Mouse (Mus musculus): ENCODE data around the gene Fam124a. TPM values are rescaled to one million over a fixed set of nuclear protein-coding genes. Genes with fewer than 3 reads are reported as not detected.

Fam124a gene
- polyA plus RNA-seq, 1 experiment from 2014 or later, result 3.8 TPM

GRCm38 (mm10) chr14:62584637-62585036 is 29.1 kb downstream of the Fam124a start:
- no peak overlapping the region for H3K4me3 ChIP-seq (ENCODE audit: low read depth, low read length)
- H3K9me3 ChIP-seq (ENCODE audit: control insufficient read depth, low read length), result no peaks in the 10 kb centered on the region
- no peak overlapping the region for H3K9ac ChIP-seq (ENCODE audit: low read depth, low read length)
- no peaks in the 10 kb centered on the region for H3K27me3 ChIP-seq (replicated peaks; ENCODE audit: control insufficient read depth, insufficient read depth, low read length)
- peaks cover 9% of the 10 kb centered on the region; the same call in 1 of the 2 replicates for H3K4me1 ChIP-seq (ENCODE audit: control insufficient read depth, insufficient read depth, low read length)
- no peak overlapping the region for H3K27ac ChIP-seq (replicated peaks; ENCODE audit: low read depth, low read length)
- ATAC-seq (ENCODE audit: low read depth), result no peak
- no peaks in the 10 kb centered on the region for H3K36me3 ChIP-seq (ENCODE audit: control insufficient read depth, insufficient read depth, low read length)
- no peak for DNase-seq (ENCODE audit: low spot score)
- H3K4me2 ChIP-seq (ENCODE audit: low read depth, low read length), result no peak overlapping the region

DNA sequence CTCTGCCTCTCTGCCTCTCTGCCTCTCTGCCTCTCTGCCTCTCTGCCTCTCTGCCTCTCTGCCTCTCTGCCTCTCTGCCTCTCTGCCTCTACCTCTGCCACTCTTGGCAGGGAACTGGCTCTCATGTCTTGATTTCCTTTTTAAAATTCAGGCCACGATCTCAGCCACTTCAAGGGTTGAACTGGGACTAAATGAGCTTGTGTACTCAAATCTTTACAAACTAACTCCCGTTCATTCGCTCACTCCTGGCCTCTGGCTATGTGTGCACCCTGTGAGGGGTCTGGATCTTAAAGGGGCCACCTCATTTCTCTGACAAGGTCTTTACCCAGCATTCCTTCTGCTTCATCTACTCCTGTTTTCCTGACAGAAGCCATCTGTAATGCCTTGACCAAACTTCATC is 29.8 kb downstream of the Fam124a start:
- H3K27ac ChIP-seq (replicated peaks; ENCODE audit: low read depth, low read length), result no peak overlapping the region
- H3K4me3 ChIP-seq (ENCODE audit: low read depth, low read length), result no peak overlapping the region
- no peaks in the 10 kb centered on the region for H3K36me3 ChIP-seq (ENCODE audit: control insufficient read depth, insufficient read depth, low read length)
- H3K9me3 ChIP-seq (ENCODE audit: control insufficient read depth, low read length), result no peaks in the 10 kb centered on the region
- H3K4me1 ChIP-seq (ENCODE audit: control insufficient read depth, insufficient read depth, low read length), result peaks cover 9% of the 10 kb centered on the region; the same call in 1 of the 2 replicates
- no peak for DNase-seq (ENCODE audit: low spot score)
- WGBS, result 30% methylated on average over 3 of the region's 3 CpGs
- H3K27me3 ChIP-seq (replicated peaks; ENCODE audit: control insufficient read depth, insufficient read depth, low read length), result no peaks in the 10 kb centered on the region
- ATAC-seq (ENCODE audit: low read depth), result no peak
- H3K4me2 ChIP-seq (ENCODE audit: low read depth, low read length), result no peak overlapping the region
- H3K9ac ChIP-seq (ENCODE audit: low read depth, low read length), result no peak overlapping the region

DNA sequence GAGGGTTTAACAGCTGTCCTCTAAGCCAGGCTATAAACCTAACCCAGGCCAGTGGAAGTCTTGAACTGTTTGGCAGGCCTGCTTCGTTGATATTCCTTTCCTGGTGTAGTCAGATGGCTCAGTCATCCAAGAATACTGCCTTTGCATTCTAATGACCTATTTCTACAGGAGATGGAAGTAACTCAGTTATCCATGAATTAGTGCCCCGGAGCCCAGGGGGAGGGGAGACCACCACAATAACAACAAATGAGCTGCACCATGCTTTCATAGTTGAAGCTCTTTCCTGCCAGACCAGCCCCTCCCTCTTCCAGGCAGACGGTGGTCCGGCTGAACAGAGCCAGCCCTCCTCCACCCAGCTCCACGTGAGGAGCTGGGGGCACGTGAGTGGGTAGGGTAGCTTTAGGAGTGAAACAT is 44.6 kb downstream of the Fam124a start:
- H3K9ac ChIP-seq (ENCODE audit: low read depth, low read length), result no peak overlapping the region
- H3K9me3 ChIP-seq (ENCODE audit: control insufficient read depth, low read length), result no peaks in the 10 kb centered on the region
- no peak overlapping the region for H3K4me3 ChIP-seq (ENCODE audit: low read depth, low read length)
- no peak overlapping the region for H3K4me2 ChIP-seq (ENCODE audit: low read depth, low read length)
- H3K27me3 ChIP-seq (replicated peaks; ENCODE audit: control insufficient read depth, insufficient read depth, low read length), result no peaks in the 10 kb centered on the region
- ATAC-seq (ENCODE audit: low read depth), result no peak
- no peak overlapping the region for H3K27ac ChIP-seq (replicated peaks; ENCODE audit: low read depth, low read length)
- 66% methylated on average over 6 of the region's 6 CpGs for WGBS
- no peaks in the 10 kb centered on the region for H3K36me3 ChIP-seq (ENCODE audit: control insufficient read depth, insufficient read depth, low read length)
- H3K4me1 ChIP-seq (ENCODE audit: control insufficient read depth, insufficient read depth, low read length), result no peaks in the 10 kb centered on the region
- no peak for DNase-seq (ENCODE audit: low spot score)

DNA sequence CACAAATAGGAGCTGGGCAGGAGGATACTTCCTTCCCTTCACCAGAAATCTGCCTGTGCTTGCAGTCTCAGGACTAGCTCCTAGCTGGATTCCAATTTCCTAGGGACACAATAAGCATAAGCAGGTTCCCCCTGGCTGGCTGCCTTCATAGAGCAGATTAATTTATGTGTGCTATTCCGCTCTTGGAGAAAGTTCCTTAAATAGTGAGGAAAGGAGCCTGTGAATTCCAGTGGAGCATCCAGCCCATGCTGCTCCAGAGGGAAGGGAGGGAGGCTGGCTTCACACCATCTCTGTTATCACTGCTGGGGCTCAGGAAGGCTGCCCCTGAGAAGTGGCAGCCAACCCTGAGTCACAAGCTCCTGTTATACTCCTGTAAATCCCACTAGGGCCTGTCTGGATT is 46.7 kb downstream of the Fam124a start:
- Histone ChIP-seq H3K4me3 (ENCODE audit: low read depth, low read length) (no peak overlapping the region), H3K9ac (ENCODE audit: low read depth, low read length) (no peak overlapping the region), H3K27me3 (replicated peaks; ENCODE audit: control insufficient read depth, insufficient read depth, low read length) (no peaks in the 10 kb centered on the region), H3K27ac (replicated peaks; ENCODE audit: low read depth, low read length) (no peak overlapping the region), H3K4me2 (ENCODE audit: low read depth, low read length) (no peak overlapping the region), H3K9me3 (ENCODE audit: control insufficient read depth, low read length) (no peaks in the 10 kb centered on the region), H3K4me1 (ENCODE audit: control insufficient read depth, insufficient read depth, low read length) (no peaks in the 10 kb centered on the region), H3K36me3 (ENCODE audit: control insufficient read depth, insufficient read depth, low read length) (no peaks in the 10 kb centered on the region)
- DNase-seq (ENCODE audit: low spot score) (peak; percentile 24), ATAC-seq (ENCODE audit: low read depth) (no peak)
- 55% methylated on average over 1 of the region's 1 CpGs for WGBS

DNA sequence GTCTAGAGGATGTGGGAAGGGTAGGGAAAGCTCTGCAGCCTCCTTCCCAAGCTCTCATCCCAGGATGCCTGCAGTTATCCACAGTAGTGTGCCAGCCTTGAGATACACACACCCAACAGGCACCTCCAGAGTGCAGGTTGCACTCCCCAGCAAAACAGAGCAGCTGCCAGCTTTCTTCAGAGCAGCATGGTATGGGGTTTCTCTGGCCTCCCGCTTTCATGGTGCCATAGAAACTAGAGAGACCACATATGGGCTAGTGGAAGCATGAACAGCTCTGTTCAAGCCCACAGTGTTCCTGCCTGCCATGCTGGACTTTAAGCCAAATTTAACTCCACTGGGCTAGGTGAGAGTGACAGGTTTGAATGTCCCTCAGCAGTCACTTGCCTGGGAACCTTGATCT is 47.3 kb downstream of the Fam124a start:
- ATAC-seq (ENCODE audit: low read depth) (no peak), DNase-seq (ENCODE audit: low spot score) (no peak)
- H3K27ac ChIP-seq (replicated peaks; ENCODE audit: low read depth, low read length), result no peak overlapping the region
- H3K4me1 ChIP-seq (ENCODE audit: control insufficient read depth, insufficient read depth, low read length), result no peaks in the 10 kb centered on the region
- H3K9ac ChIP-seq (ENCODE audit: low read depth, low read length), result no peak overlapping the region
- H3K36me3 ChIP-seq (ENCODE audit: control insufficient read depth, insufficient read depth, low read length), result no peaks in the 10 kb centered on the region
- no peaks in the 10 kb centered on the region for H3K27me3 ChIP-seq (replicated peaks; ENCODE audit: control insufficient read depth, insufficient read depth, low read length)
- no peaks in the 10 kb centered on the region for H3K9me3 ChIP-seq (ENCODE audit: control insufficient read depth, low read length)
- no peak overlapping the region for H3K4me2 ChIP-seq (ENCODE audit: low read depth, low read length)
- H3K4me3 ChIP-seq (ENCODE audit: low read depth, low read length), result no peak overlapping the region
- WGBS, result 91% methylated on average over 1 of the region's 1 CpGs

- Histone ChIP-seq H3K4me2 (ENCODE audit: low read depth, low read length) (no peak overlapping the region), H3K9ac (ENCODE audit: low read depth, low read length) (no peak overlapping the region), H3K4me3 (ENCODE audit: low read depth, low read length) (no peak overlapping the region), H3K27ac (replicated peaks; ENCODE audit: low read depth, low read length) (no peak overlapping the region), H3K4me1 (ENCODE audit: control insufficient read depth, insufficient read depth, low read length) (no peaks in the 10 kb centered on the region), H3K27me3 (replicated peaks; ENCODE audit: control insufficient read depth, insufficient read depth, low read length) (no peaks in the 10 kb centered on the region), H3K9me3 (ENCODE audit: control insufficient read depth, low read length) (no peaks in the 10 kb centered on the region), H3K36me3 (ENCODE audit: control insufficient read depth, insufficient read depth, low read length) (no peaks in the 10 kb centered on the region)
- ATAC-seq (ENCODE audit: low read depth) (no peak), DNase-seq (ENCODE audit: low spot score) (peak; percentile 7)
- WGBS, result 72% methylated on average over 8 of the region's 8 CpGs
These were observed 52.3 kb downstream of the Fam124a start for GRCm38 (mm10) chr14:62607791-62608196.

DNA sequence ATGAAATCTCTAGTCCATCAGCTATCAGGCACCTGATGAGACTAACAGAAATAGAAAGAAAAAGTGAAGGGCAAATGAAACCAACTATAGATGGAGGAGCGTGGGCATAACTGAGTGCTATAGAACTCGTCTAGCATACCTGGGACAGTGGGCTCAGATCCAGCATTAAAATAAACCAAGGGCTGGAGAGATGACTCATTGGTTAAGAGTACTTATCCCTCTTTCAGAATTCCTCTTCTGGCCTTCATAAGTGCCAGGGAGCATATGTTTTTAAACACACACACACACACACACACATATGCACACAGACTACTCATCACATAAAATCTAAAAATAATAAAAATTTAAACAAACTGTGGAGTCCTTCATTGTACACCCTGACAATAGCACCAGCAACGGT is 54.4 kb downstream of the Fam124a start:
- Histone ChIP-seq H3K4me2 (ENCODE audit: low read depth, low read length) (no peak overlapping the region), H3K27me3 (replicated peaks; ENCODE audit: control insufficient read depth, insufficient read depth, low read length) (no peaks in the 10 kb centered on the region), H3K27ac (replicated peaks; ENCODE audit: low read depth, low read length) (no peak overlapping the region), H3K9me3 (ENCODE audit: control insufficient read depth, low read length) (no peaks in the 10 kb centered on the region), H3K4me1 (ENCODE audit: control insufficient read depth, insufficient read depth, low read length) (no peaks in the 10 kb centered on the region), H3K36me3 (ENCODE audit: control insufficient read depth, insufficient read depth, low read length) (no peaks in the 10 kb centered on the region), H3K4me3 (ENCODE audit: low read depth, low read length) (no peak overlapping the region), H3K9ac (ENCODE audit: low read depth, low read length) (no peak overlapping the region)
- DNase-seq (ENCODE audit: low spot score) (no peak), ATAC-seq (ENCODE audit: low read depth) (no peak)
- 76% methylated on average over 3 of the region's 3 CpGs for WGBS

DNA sequence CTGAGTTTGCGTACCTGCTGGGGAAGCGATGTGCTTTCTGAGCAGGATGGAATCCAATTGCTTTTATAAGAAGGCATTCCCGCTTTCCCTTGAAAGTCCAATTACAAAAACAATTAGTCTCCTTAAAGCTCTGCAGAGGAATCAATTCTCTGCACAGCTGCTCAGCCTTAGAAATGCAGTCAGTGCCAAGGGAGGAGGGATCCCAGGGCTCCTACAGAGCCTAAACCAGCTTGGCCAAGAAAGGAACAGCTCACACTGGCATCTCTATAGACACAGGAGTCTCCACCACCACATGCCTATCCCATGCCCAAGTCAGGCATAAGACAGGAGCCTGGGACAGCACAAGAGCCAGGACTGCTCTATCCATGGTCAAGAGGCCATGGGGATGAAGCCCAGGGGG is 66.9 kb downstream of the Fam124a start:
- H3K4me2 ChIP-seq (ENCODE audit: low read depth, low read length), result no peak overlapping the region
- ATAC-seq (ENCODE audit: low read depth) (no peak), DNase-seq (ENCODE audit: low spot score) (peak; percentile 19)
- H3K9me3 ChIP-seq (ENCODE audit: control insufficient read depth, low read length), result no peaks in the 10 kb centered on the region
- H3K27ac ChIP-seq (replicated peaks; ENCODE audit: low read depth, low read length), result no peak overlapping the region
- WGBS, result 71% methylated on average over 3 of the region's 3 CpGs
- no peak overlapping the region for H3K4me3 ChIP-seq (ENCODE audit: low read depth, low read length)
- no peak overlapping the region for H3K9ac ChIP-seq (ENCODE audit: low read depth, low read length)
- H3K36me3 ChIP-seq (ENCODE audit: control insufficient read depth, insufficient read depth, low read length), result no peaks in the 10 kb centered on the region
- H3K4me1 ChIP-seq (ENCODE audit: control insufficient read depth, insufficient read depth, low read length), result no peaks in the 10 kb centered on the region
- H3K27me3 ChIP-seq (replicated peaks; ENCODE audit: control insufficient read depth, insufficient read depth, low read length), result no peaks in the 10 kb centered on the region

DNA sequence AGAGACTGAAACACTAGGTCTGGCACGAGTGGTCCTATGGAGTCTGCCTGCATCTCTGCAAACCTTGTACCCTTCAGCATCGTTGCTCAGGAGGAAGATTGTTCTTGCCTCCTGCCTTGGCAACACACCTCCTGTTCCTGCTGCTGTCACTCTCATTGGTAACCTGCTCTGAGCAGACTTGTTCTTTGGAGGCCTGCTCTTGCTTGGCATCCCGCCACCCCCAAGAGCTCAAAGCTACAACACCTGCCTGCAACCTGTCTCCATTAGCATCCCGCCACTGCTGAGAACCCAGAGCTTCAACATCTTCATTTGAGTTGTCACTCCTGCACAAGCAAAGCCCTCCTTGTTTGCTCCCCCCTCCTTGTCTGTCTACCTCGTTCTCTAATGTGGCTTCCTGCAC is 72.4 kb downstream of the Fam124a start:
- H3K36me3 ChIP-seq (ENCODE audit: control insufficient read depth, insufficient read depth, low read length), result no peaks in the 10 kb centered on the region
- no peak for DNase-seq (ENCODE audit: low spot score)
- ATAC-seq (ENCODE audit: low read depth), result no peak
- no peaks in the 10 kb centered on the region for H3K4me1 ChIP-seq (ENCODE audit: control insufficient read depth, insufficient read depth, low read length)
- peaks cover 4% of the 10 kb centered on the region; the same call in 1 of the 2 replicates for H3K9me3 ChIP-seq (ENCODE audit: control insufficient read depth, low read length)
- H3K27ac ChIP-seq (replicated peaks; ENCODE audit: low read depth, low read length), result no peak overlapping the region
- no peak overlapping the region for H3K4me2 ChIP-seq (ENCODE audit: low read depth, low read length)
- 85% methylated on average over 5 of the region's 5 CpGs for WGBS
- H3K4me3 ChIP-seq (ENCODE audit: low read depth, low read length), result no peak overlapping the region
- H3K27me3 ChIP-seq (replicated peaks; ENCODE audit: control insufficient read depth, insufficient read depth, low read length), result no peaks in the 10 kb centered on the region
- no peak overlapping the region for H3K9ac ChIP-seq (ENCODE audit: low read depth, low read length)
